In genomic region chr8:95165923-95166322, GRCm38 (mm10) we compare ENCODE assay signal across 10 mouse cellular contexts. TPM values are rescaled to one million over a fixed set of nuclear protein-coding genes. Genes with fewer than 3 reads are reported as not detected.
DNase-seq lines count a peak whose midpoint lies in the region; ATAC-seq lines count a peak whose summit lies in the region.
"Had no signal": no experiment of that assay in that cellular context is flagged by ENCODE, and none has a peak within 500 bp of the region (broad histone marks: within the 10 kb centered on the region; RNA-seq: fewer than 3 reads in every experiment).

No protein-coding gene starts in this region.

- H3K27ac ChIP-seq in midbrain, embryonic 14.5 days (replicated peaks; ENCODE audit: low read depth, low read length) = no peak overlapping the region
- no peak overlapping the region for H3K27ac ChIP-seq in midbrain, embryonic 10.5 days (replicated peaks)
- H3K27ac ChIP-seq: hindbrain, embryonic 15.5 days; midbrain, embryonic 12.5 days had no signal

- no peak for DNase-seq in cerebellum, adult 11 months
- DNase-seq in midbrain, embryonic 14.5 days = peak; percentile 17
- DNase-seq in midbrain, embryonic 10.5 days (ENCODE audit: low spot score) = no peak
- peak; percentile 63 for DNase-seq in gastrocnemius, postnatal 10 days
- DNase-seq in left cerebral cortex, postnatal 25 days (ENCODE audit: low spot score in 2 of 2) = peak; percentile 24 to 57
- no peak for DNase-seq in spleen, postnatal 10 days (ENCODE audit: low spot score in 2 of 2)
- DNase-seq in spleen, adult 12 weeks (ENCODE audit: low spot score) = no peak

- no peak overlapping the region for H3K4me3 ChIP-seq in midbrain, embryonic 14.5 days (replicated peaks; ENCODE audit: low read depth, low read length)
- no peak overlapping the region for H3K4me3 ChIP-seq in midbrain, embryonic 10.5 days
- H3K4me3 ChIP-seq: hindbrain, embryonic 15.5 days; midbrain, embryonic 12.5 days had no signal

- 72% methylated on average over 11 of the region's 11 CpGs for WGBS in midbrain, embryonic 14.5 days
- WGBS in midbrain, embryonic 10.5 days = 80% methylated on average over 11 of the region's 11 CpGs

- H3K9ac ChIP-seq in midbrain, embryonic 14.5 days (replicated peaks; ENCODE audit: low read length) = no peak overlapping the region
- H3K9ac ChIP-seq: hindbrain, embryonic 15.5 days; midbrain, embryonic 12.5 days had no signal

- intact Hi-C loops in left cerebral cortex, postnatal 25 days (cut with DNase I) = loop anchor here (1.0 kb wide), 1 partner anchor 23 kb away; no protein-coding TSS in a partner anchor

- no peaks in the 10 kb centered on the region for H3K36me3 ChIP-seq in midbrain, embryonic 14.5 days (ENCODE audit: control insufficient read depth, insufficient read depth, low read length)
- H3K36me3 ChIP-seq in midbrain, embryonic 10.5 days = no peaks in the 10 kb centered on the region
- H3K36me3 ChIP-seq: hindbrain, embryonic 15.5 days; midbrain, embryonic 12.5 days had no signal

- H3K9me3 ChIP-seq in midbrain, embryonic 14.5 days (ENCODE audit: control insufficient read depth, low read length) = no peaks in the 10 kb centered on the region
- no peaks in the 10 kb centered on the region for H3K9me3 ChIP-seq in midbrain, embryonic 10.5 days (replicated peaks)
- H3K9me3 ChIP-seq: hindbrain, embryonic 15.5 days; midbrain, embryonic 12.5 days had no signal

- H3K27me3 ChIP-seq in midbrain, embryonic 14.5 days (ENCODE audit: control insufficient read depth, insufficient read depth, low read length) = no peaks in the 10 kb centered on the region
- H3K27me3 ChIP-seq in midbrain, embryonic 10.5 days (ENCODE audit: low read depth, poor library complexity, severe bottlenecking) = no peaks in the 10 kb centered on the region
- H3K27me3 ChIP-seq: hindbrain, embryonic 15.5 days had no signal

- peak; percentile 77 for ATAC-seq in cerebellum, adult (ENCODE audit: insufficient number of reproducible peaks, low FRiP score, low TSS enrichment)
- no peak for ATAC-seq in midbrain, embryonic 14.5 days (ENCODE audit: low FRiP score, low TSS enrichment)

- H3K4me2 ChIP-seq in midbrain, embryonic 14.5 days (ENCODE audit: low read length) = no peak overlapping the region
- H3K4me2 ChIP-seq: hindbrain, embryonic 15.5 days; midbrain, embryonic 12.5 days had no signal

- H3K4me1 ChIP-seq in midbrain, embryonic 14.5 days (ENCODE audit: control insufficient read depth, insufficient read depth, low read length) = no peaks in the 10 kb centered on the region; the same call in 1 of the 2 replicates
- peaks cover 21% of the 10 kb centered on the region for H3K4me1 ChIP-seq in midbrain, embryonic 10.5 days
- H3K4me1 ChIP-seq: hindbrain, embryonic 15.5 days had no signal

RNA-seq across cellular contexts. Expression of gene Kifc3, which starts 36.7 kb away (rescaled TPM):
- 19.4 and 21.9 TPM in 2 replicates for polyA plus RNA-seq in midbrain, embryonic 14.5 days (2014; fragmentation: Nextera tagmentation; extraction: Ambion mirVana)
- 4.1 and 5.2 TPM in 2 replicates for polyA plus RNA-seq in midbrain, embryonic 10.5 days (2016; fragmentation: Nextera tagmentation; extraction: Ambion mirVana)
- total RNA-seq in gastrocnemius, postnatal 10 days (2021) = 10 to 100 TPM; 20.8 to 22.8 TPM
- total RNA-seq in left cerebral cortex, postnatal 25 days (2021) = 10 to 100 TPM; 52.6 to 53.0 TPM

Comparison
In these comparisons a context has a peak if more than half of its experiments do, and no peak if none do; other contexts are left out.
1. DNase-seq: peak in midbrain, embryonic 14.5 days (single experiment), gastrocnemius, postnatal 10 days (single experiment) and left cerebral cortex, postnatal 25 days (2 of 2); none in cerebellum, adult 11 months (single experiment), midbrain, embryonic 10.5 days (single experiment), spleen, postnatal 10 days (0 of 2) and spleen, adult 12 weeks (single experiment).